Mouse (Mus musculus): ENCODE data around the gene Vdr. TPM values are rescaled to one million over a fixed set of nuclear protein-coding genes. Genes with fewer than 3 reads are reported as not detected.

Gene Vdr
- total and polyA plus RNA-seq, 2 experiments from 2014 or later: 0.12 to 0.27 TPM

DNA sequence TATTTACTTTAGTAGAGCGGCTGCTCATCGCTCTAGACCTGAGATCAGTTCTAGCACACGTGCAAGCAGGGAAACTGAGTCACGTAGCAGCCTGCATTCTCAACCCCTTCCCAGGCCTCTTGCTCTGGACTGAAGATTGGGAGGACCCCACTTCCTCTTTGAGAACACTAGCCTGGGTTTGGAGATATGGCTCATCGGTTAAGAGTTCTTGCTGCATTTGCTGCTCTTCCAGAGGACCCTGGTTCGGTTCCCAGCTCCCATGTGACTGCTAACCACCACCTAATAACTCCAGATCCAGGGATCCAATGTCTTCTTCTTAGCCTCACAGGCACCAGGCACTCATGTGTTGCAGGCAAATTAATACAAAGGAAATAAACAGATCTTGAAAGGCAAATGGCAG lies 69.0 kb downstream of the Vdr start:
- WGBS: 95% methylated on average over 6 of the region's 6 CpGs
- Histone ChIP-seq H3K9me3 (ENCODE audit: low read length) (no peaks in the 10 kb centered on the region), H3K36me3 (ENCODE audit: insufficient read depth, low read length) (no peaks in the 10 kb centered on the region), H3K4me2 (ENCODE audit: low read depth, low read length, poor library complexity, severe bottlenecking) (no peak overlapping the region), H3K4me1 (ENCODE audit: insufficient read depth, low read length) (no peaks in the 10 kb centered on the region; the same call in 1 of the 2 replicates), H3K27ac (ENCODE audit: low read depth, low read length) (no peak overlapping the region), H3K4me3 (ENCODE audit: low read depth, low read length) (no peak overlapping the region), H3K27me3 (ENCODE audit: insufficient read depth, low read length) (no peaks in the 10 kb centered on the region), H3K9ac (replicated peaks; ENCODE audit: low read length, poor library complexity, severe bottlenecking) (no peak overlapping the region)
- no peak for TF ChIP-seq CTCF (IDR thresholded peaks at IDR 0.05)
- DNase-seq (ENCODE audit: low spot score): no peak
- ATAC-seq (ENCODE audit: low FRiP score): no peak

DNA sequence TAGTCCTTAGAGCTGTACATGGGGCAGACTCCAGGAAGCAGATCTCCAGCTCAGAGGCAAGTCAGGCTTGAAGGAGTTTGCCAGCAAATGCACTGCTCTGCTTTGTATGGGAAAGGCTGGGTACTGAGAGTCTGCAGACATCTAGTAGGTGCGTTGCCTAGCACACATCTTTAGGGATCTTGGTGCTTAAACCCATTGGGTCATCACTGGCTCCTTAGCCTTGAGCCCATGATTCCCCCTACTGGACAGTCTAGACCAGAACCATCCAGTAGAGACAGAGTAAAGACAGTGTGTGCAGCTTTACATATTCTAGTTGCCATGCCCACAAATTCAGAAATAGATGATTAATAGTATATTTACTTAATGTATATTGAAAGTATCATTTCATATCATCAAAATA lies 69.6 kb downstream of the Vdr start:
- H3K4me3 ChIP-seq (ENCODE audit: low read depth, low read length): no peak overlapping the region
- peak; percentile 58 for TF ChIP-seq CTCF (IDR thresholded peaks at IDR 0.05)
- ATAC-seq (ENCODE audit: low FRiP score): no peak
- H3K27ac ChIP-seq (ENCODE audit: low read depth, low read length): no peak overlapping the region
- H3K9ac ChIP-seq (replicated peaks; ENCODE audit: low read length, poor library complexity, severe bottlenecking): no peak overlapping the region
- DNase-seq (ENCODE audit: low spot score): no peak
- no peaks in the 10 kb centered on the region for H3K27me3 ChIP-seq (ENCODE audit: insufficient read depth, low read length)
- 83% methylated on average over 1 of the region's 1 CpGs for WGBS
- no peak overlapping the region for H3K4me2 ChIP-seq (ENCODE audit: low read depth, low read length, poor library complexity, severe bottlenecking)
- H3K36me3 ChIP-seq (ENCODE audit: insufficient read depth, low read length): no peaks in the 10 kb centered on the region
- H3K4me1 ChIP-seq (ENCODE audit: insufficient read depth, low read length): no peaks in the 10 kb centered on the region; the same call in 1 of the 2 replicates
- no peaks in the 10 kb centered on the region for H3K9me3 ChIP-seq (ENCODE audit: low read length)

DNA sequence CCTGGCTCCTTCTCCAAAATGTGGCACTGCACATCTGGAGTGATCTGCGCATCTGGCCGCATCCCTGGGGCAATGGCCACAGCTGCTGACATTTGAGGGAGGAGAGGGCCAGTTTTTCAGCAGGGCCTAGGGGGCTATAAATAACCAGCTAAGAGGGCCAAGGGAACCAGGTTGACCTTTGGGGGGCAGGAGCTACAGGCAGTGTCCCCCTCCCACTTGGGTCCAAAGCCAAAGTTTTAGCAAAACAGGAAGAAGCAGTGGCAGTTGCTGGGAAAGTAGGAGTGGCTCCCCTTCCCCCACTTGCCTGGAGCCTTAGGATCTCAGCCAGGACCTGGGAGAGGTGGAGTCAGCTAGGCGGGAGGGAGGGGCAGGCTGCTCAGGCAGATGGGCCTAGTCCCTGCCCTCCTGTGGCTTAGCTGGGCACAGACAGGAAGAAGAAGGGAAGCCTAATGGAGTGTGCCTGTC lies 70.4 kb downstream of the Vdr start:
- Histone ChIP-seq H3K27me3 (ENCODE audit: insufficient read depth, low read length) (no peaks in the 10 kb centered on the region), H3K36me3 (ENCODE audit: insufficient read depth, low read length) (no peaks in the 10 kb centered on the region), H3K9ac (replicated peaks; ENCODE audit: low read length, poor library complexity, severe bottlenecking) (no peak overlapping the region), H3K9me3 (ENCODE audit: low read length) (no peaks in the 10 kb centered on the region), H3K4me2 (ENCODE audit: low read depth, low read length, poor library complexity, severe bottlenecking) (no peak overlapping the region), H3K4me1 (ENCODE audit: insufficient read depth, low read length) (no peaks in the 10 kb centered on the region; the same call in 1 of the 2 replicates), H3K4me3 (ENCODE audit: low read depth, low read length) (no peak overlapping the region), H3K27ac (ENCODE audit: low read depth, low read length) (no peak overlapping the region)
- 50% methylated on average over 3 of the region's 3 CpGs for WGBS
- no peak for ATAC-seq (ENCODE audit: low FRiP score)
- DNase-seq (ENCODE audit: low spot score): peak; percentile 58
- TF ChIP-seq CTCF (IDR thresholded peaks at IDR 0.05): no peak

DNA sequence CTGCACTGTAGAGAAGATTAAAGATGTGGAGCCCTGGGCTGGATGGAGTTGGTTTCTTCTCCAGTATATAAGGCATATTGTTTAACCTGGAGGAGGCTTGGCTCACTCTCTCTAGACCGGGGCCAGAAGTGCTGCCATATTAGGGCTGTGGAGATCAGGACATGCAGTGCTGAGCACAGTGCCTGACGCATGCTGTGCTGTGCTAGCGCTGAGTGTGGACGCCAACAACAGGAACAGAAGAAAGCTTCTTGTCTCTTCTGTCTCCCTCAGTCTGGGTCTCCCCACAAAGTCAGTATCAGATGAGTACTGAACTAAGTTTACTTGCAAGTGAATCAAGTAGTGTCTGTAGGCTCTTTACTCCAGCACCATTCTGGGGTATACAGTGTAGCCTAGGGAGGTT lies 71.0 kb downstream of the Vdr start:
- H3K27me3 ChIP-seq (ENCODE audit: insufficient read depth, low read length): no peaks in the 10 kb centered on the region
- DNase-seq (ENCODE audit: low spot score): no peak
- 77% methylated on average over 4 of the region's 4 CpGs for WGBS
- TF ChIP-seq CTCF (IDR thresholded peaks at IDR 0.05): no peak
- no peak overlapping the region for H3K9ac ChIP-seq (replicated peaks; ENCODE audit: low read length, poor library complexity, severe bottlenecking)
- no peaks in the 10 kb centered on the region; the same call in 1 of the 2 replicates for H3K4me1 ChIP-seq (ENCODE audit: insufficient read depth, low read length)
- no peaks in the 10 kb centered on the region for H3K36me3 ChIP-seq (ENCODE audit: insufficient read depth, low read length)
- no peak overlapping the region for H3K4me2 ChIP-seq (ENCODE audit: low read depth, low read length, poor library complexity, severe bottlenecking)
- no peaks in the 10 kb centered on the region for H3K9me3 ChIP-seq (ENCODE audit: low read length)
- H3K27ac ChIP-seq (ENCODE audit: low read depth, low read length): no peak overlapping the region
- ATAC-seq (ENCODE audit: low FRiP score): no peak
- no peak overlapping the region for H3K4me3 ChIP-seq (ENCODE audit: low read depth, low read length)

DNA sequence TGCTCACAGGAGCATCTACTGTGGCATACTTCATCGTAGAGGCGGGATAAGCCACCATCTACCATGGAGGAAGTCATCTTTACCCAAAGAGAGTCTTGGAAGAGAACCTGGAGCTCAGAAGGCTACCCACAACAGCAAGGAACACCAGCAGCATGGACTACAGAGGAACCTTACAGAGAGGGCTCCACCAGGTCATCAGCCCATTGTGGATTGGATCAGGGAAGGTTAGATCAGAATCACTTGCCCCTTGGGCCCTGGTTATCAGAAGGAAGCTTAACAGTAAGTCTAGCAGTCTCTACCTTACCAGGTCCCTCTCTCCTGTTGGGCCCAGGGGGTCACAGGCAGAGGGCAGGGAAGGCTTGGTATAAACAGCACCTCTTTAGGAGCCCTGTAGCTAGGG lies 71.4 kb downstream of the Vdr start:
- H3K36me3 ChIP-seq (ENCODE audit: insufficient read depth, low read length): no peaks in the 10 kb centered on the region
- 93% methylated on average over 2 of the region's 2 CpGs for WGBS
- H3K9me3 ChIP-seq (ENCODE audit: low read length): no peaks in the 10 kb centered on the region
- no peak overlapping the region for H3K4me2 ChIP-seq (ENCODE audit: low read depth, low read length, poor library complexity, severe bottlenecking)
- TF ChIP-seq CTCF (IDR thresholded peaks at IDR 0.05): no peak
- H3K4me1 ChIP-seq (ENCODE audit: insufficient read depth, low read length): no peaks in the 10 kb centered on the region; the same call in 1 of the 2 replicates
- H3K4me3 ChIP-seq (ENCODE audit: low read depth, low read length): no peak overlapping the region
- no peak for DNase-seq (ENCODE audit: low spot score)
- no peak overlapping the region for H3K27ac ChIP-seq (ENCODE audit: low read depth, low read length)
- H3K27me3 ChIP-seq (ENCODE audit: insufficient read depth, low read length): no peaks in the 10 kb centered on the region
- no peak overlapping the region for H3K9ac ChIP-seq (replicated peaks; ENCODE audit: low read length, poor library complexity, severe bottlenecking)
- no peak for ATAC-seq (ENCODE audit: low FRiP score)

DNA sequence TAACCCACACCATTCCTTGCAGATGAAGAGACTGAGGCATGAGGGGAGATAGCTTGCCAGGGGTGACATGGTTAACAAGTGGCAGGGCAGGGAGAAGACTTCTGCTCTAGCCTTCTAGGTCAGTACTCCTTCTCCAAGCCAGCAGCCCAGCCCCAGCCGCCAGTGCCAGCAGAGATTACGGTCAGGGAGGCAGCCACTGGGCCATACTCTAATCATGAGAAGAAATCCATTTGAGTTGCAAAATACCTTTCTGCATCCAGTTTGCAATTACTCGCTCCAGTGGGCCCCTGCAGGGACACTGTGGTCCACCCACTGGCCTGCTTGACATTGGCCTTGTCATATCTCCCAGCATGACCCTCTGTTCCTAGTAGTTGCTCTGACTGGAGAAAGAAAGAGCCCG lies 72.0 kb downstream of the Vdr start:
- no peak for TF ChIP-seq CTCF (IDR thresholded peaks at IDR 0.05)
- ATAC-seq (ENCODE audit: low FRiP score) (no peak), DNase-seq (ENCODE audit: low spot score) (peak; percentile 69)
- Histone ChIP-seq H3K27me3 (ENCODE audit: insufficient read depth, low read length) (no peaks in the 10 kb centered on the region), H3K4me2 (ENCODE audit: low read depth, low read length, poor library complexity, severe bottlenecking) (no peak overlapping the region), H3K9ac (replicated peaks; ENCODE audit: low read length, poor library complexity, severe bottlenecking) (no peak overlapping the region), H3K36me3 (ENCODE audit: insufficient read depth, low read length) (no peaks in the 10 kb centered on the region), H3K4me3 (ENCODE audit: low read depth, low read length) (no peak overlapping the region), H3K4me1 (ENCODE audit: insufficient read depth, low read length) (no peaks in the 10 kb centered on the region; the same call in 1 of the 2 replicates), H3K27ac (ENCODE audit: low read depth, low read length) (no peak overlapping the region), H3K9me3 (ENCODE audit: low read length) (no peaks in the 10 kb centered on the region)
- 81% methylated on average over 4 of the region's 4 CpGs for WGBS

Data from midbrain, postnatal 0 days (tissue).